Mouse (Mus musculus) midbrain, embryonic 14.5 days (tissue): ENCODE data around the gene Prkar1b. TPM values are rescaled to one million over a fixed set of nuclear protein-coding genes. Genes with fewer than 3 reads are reported as not detected.

Source experiments
- ATAC-seq: fragments of 200-750 bp; cut with Nextera tagmentation; 2 replicates; pipeline ENCODE4 v1.8.0; 2017; ENCODE audit warnings: moderate number of reproducible peaks, moderate library complexity; ENCODE audit not compliant: low FRiP score, low TSS enrichment
- DNase-seq: peaks from one replicate; pipeline ENCODE4 v3.0.0-alpha.2; 2015
- H3K27ac ChIP-seq: fragments of 300-500 bp; sonication (generic); replicated peaks from 2 replicates; pipeline ENCODE4 v1.5.1; 2014; ENCODE audit warnings: mild to moderate bottlenecking, low read depth, low read length, moderate library complexity
- H3K27me3 ChIP-seq: fragments of 300-500 bp; sonication (generic); 2 replicates; pipeline ENCODE4 v1.6.1; 2014; ENCODE audit warnings: low read length, control low read depth, mixed read lengths; ENCODE audit not compliant: control insufficient read depth, insufficient read depth
- H3K36me3 ChIP-seq: fragments of 300-500 bp; sonication (generic); 2 replicates; pipeline ENCODE4 v1.6.1; 2014; ENCODE audit warnings: low read length, control low read depth; ENCODE audit not compliant: control insufficient read depth, insufficient read depth
- H3K4me1 ChIP-seq: fragments of 300-500 bp; sonication (generic); 2 replicates; pipeline ENCODE4 v1.6.1; 2014; ENCODE audit warnings: mild to moderate bottlenecking, antibody characterized with exemption, low read length, control low read depth; ENCODE audit not compliant: control insufficient read depth, insufficient read depth
- H3K4me2 ChIP-seq: fragments of 300-500 bp; sonication (generic); 2 replicates; pipeline ENCODE4 v1.6.1; 2014; ENCODE audit warnings: mild to moderate bottlenecking, low read length, moderate library complexity
- H3K4me3 ChIP-seq: fragments of 300-500 bp; sonication (generic); replicated peaks from 2 replicates; pipeline ENCODE4 v1.5.1; 2014; ENCODE audit warnings: low read depth, low read length
- H3K9ac ChIP-seq: fragments of 300-500 bp; sonication (generic); replicated peaks from 2 replicates; pipeline ENCODE4 v1.6.1; 2014; ENCODE audit warnings: mild to moderate bottlenecking, low read length, moderate library complexity
- H3K9me3 ChIP-seq: fragments of 300-500 bp; sonication (generic); 2 replicates; pipeline ENCODE4 v1.6.1; 2016; ENCODE audit warnings: low read length, control low read depth, mixed read lengths; ENCODE audit not compliant: control insufficient read depth
- WGBS: fragments of 180-500 bp; shearing (Covaris S2); extraction: QIAGEN DNeasy Blood & Tissue Kit; methylation state at CpG from one replicate; pipeline ENCODE4 v1.1.7; 2014; 5-methylcytosine and 5-hydroxymethylcytosine counted together
- polyA plus RNA-seq: library from polyadenylated mRNA; unstranded; fragments of >200 nt; fragmentation: Nextera tagmentation; extraction: Ambion mirVana; gene quantifications from 2 replicates; pipeline ENCODE4 v1.2.1, GENCODE M21; 2014

Gene Prkar1b
- polyA plus RNA-seq, 1 experiment from 2014 or later: 169 TPM

- peaks cover 42% of the 10 kb centered on the region for H3K4me1 ChIP-seq
- WGBS: 1% methylated on average over 40 of the region's 40 CpGs
- H3K4me2 ChIP-seq: peak overlapping the region; percentile 94
- peaks cover 64% of the 10 kb centered on the region for H3K27me3 ChIP-seq
- H3K9me3 ChIP-seq: no peaks in the 10 kb centered on the region
- H3K4me3 ChIP-seq: peak overlapping the region; percentile 58
- H3K9ac ChIP-seq: peak overlapping the region; percentile 75
- DNase-seq: peak; percentile 41
- H3K27ac ChIP-seq: no peak overlapping the region
- no peak for ATAC-seq
- H3K36me3 ChIP-seq: no peaks in the 10 kb centered on the region
Measured at GRCm38 (mm10) chr5:138993371-138994107, 156.3 kb downstream of the Prkar1b start.

DNA sequence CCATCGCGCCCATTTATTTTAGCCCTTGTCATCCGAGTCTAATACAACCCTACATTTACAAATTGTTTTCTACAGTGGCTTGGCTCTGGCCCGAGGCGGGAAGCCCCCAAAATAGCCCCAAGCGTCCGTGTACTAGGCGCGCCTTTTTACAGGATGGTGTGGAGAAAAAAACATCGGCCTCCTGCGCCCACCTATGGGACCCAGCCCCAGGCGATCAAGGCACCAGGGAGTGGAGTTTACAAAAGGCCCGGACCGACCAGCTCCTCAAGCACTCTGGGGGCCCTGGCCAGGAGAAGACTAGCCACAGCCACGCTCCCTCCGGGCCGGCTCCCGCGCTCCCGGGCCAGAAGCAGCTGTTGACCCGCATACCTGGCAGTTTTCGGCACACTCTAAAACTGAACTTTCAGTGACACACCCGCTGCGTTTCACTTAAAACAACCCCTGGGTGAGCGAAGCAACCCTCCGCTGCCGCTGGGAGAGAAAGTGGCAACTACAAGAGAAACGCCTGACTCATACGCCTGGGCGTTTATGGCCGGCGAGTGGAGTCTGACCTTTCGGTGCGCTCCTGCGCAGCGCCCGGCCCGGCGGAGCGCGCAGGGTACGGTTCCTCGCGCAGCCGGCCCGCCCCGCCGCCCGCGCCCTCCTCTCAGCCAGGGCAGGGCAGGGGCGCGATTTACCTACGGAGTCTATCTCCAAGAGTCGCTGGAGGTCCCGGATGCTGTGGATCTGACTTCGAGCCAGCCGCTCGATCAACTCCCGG lies 157.0 kb downstream of the Prkar1b start:
- no peak overlapping the region for H3K27ac ChIP-seq
- H3K4me3 ChIP-seq: peak overlapping the region; percentile 58
- peaks cover 37% of the 10 kb centered on the region for H3K4me1 ChIP-seq
- peak overlapping the region; percentile 75; the same call in 1 of the 2 replicates for H3K9ac ChIP-seq
- H3K4me2 ChIP-seq: peak overlapping the region; percentile 94
- peaks cover 56% of the 10 kb centered on the region for H3K27me3 ChIP-seq
- 2% methylated on average over 59 of the region's 59 CpGs for WGBS
- peaks cover 4% of the 10 kb centered on the region; the same call in 1 of the 2 replicates for H3K36me3 ChIP-seq
- no peaks in the 10 kb centered on the region for H3K9me3 ChIP-seq
- DNase-seq: peak; percentile 48
- no peak for ATAC-seq

GRCm38 (mm10) chr5:138991734-138992133 lies 158.1 kb downstream of the Prkar1b start:
- Histone ChIP-seq H3K9me3 (no peaks in the 10 kb centered on the region), H3K27ac (no peak overlapping the region), H3K4me3 (no peak overlapping the region), H3K4me1 (peaks cover 29% of the 10 kb centered on the region), H3K27me3 (peaks cover 47% of the 10 kb centered on the region), H3K36me3 (peaks cover 10% of the 10 kb centered on the region; the same call in 1 of the 2 replicates), H3K9ac (no peak overlapping the region), H3K4me2 (no peak overlapping the region)
- DNase-seq: no peak
- ATAC-seq: no peak
- WGBS: 16% methylated on average over 4 of the region's 4 CpGs

DNA sequence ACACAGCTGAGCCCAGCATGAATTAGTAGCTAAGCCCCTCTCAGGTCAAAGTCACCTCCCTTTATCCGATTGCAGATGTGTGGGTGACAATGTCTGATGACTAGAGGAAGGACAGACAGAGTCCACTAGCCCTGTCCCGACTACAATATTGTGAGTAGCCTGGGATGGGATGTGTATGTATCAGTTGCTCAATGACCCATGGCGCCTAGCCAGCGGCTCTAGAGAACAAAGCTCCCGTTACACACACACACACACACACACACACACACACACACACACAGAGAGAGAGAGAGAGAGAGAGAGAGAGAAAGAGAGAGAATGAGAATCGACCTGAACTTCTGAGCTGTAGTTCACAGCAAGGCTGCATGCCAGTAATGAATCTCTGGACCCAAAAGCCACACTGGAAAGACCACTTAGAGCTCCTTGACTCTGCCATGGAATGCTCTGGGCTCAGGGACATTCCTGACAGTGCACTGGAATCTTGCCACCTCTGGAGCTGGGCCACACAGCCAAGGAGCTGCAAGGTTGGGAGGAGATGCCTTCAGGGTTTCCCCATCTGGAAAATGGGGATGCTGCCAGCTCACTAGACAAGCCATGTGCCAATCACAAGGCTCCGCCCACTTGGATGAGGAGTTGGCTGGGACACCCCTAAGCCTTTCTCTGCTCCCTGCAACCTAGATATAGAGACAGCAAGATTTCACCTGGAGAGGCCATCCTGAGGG lies 159.0 kb downstream of the Prkar1b start:
- DNase-seq: no peak
- WGBS: 62% methylated on average over 7 of the region's 7 CpGs

DNA sequence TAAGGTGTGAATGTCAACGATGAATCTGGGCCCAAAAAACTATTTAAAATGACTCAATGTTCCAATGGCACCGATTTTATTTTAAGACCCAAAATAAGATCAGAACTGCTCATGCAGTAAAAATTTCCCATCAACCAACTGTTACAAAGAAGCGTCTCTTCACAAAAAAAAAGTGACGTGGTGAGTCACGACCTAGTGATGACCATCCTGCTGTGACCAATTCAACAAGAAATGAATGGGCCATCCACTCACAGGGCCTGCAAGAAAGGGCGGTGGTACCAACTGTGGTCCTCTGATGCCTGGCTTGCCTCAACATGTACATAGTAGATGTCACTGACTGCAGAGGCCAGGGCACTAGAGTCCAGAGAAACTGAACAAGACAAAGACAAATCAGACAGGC lies 160.2 kb downstream of the Prkar1b start:
- ATAC-seq: no peak
- H3K4me2 ChIP-seq: no peak overlapping the region
- H3K4me3 ChIP-seq: no peak overlapping the region
- no peak overlapping the region for H3K9ac ChIP-seq
- H3K36me3 ChIP-seq: peaks cover 10% of the 10 kb centered on the region; the same call in 1 of the 2 replicates
- no peaks in the 10 kb centered on the region for H3K9me3 ChIP-seq
- peaks cover 27% of the 10 kb centered on the region for H3K4me1 ChIP-seq
- H3K27me3 ChIP-seq: peaks cover 38% of the 10 kb centered on the region
- no peak overlapping the region for H3K27ac ChIP-seq
- DNase-seq: no peak
- WGBS: 66% methylated on average over 6 of the region's 6 CpGs

More for the DNA sequence above, 159.0 kb downstream of the Prkar1b start:
- no peak overlapping the region for H3K4me3 ChIP-seq
- peaks cover 38% of the 10 kb centered on the region for H3K27me3 ChIP-seq
- no peak overlapping the region for H3K4me2 ChIP-seq
- H3K27ac ChIP-seq: no peak overlapping the region
- peaks cover 29% of the 10 kb centered on the region for H3K4me1 ChIP-seq
- H3K36me3 ChIP-seq: peaks cover 10% of the 10 kb centered on the region; the same call in 1 of the 2 replicates
- ATAC-seq: no peak
- no peak overlapping the region for H3K9ac ChIP-seq
- H3K9me3 ChIP-seq: no peaks in the 10 kb centered on the region

- H3K27ac ChIP-seq: no peak overlapping the region
- peaks cover 36% of the 10 kb centered on the region for H3K27me3 ChIP-seq
- H3K36me3 ChIP-seq: peaks cover 14% of the 10 kb centered on the region; the same call in 1 of the 2 replicates
- 42% methylated on average over 9 of the region's 9 CpGs for WGBS
- H3K9me3 ChIP-seq: no peaks in the 10 kb centered on the region
- ATAC-seq (no peak), DNase-seq (peak; percentile 74)
- no peak overlapping the region for H3K4me3 ChIP-seq
- H3K9ac ChIP-seq: 0 out of 2 replicates have a peak overlapping the region, but pooled peaks have one; percentile 9
- peaks cover 23% of the 10 kb centered on the region for H3K4me1 ChIP-seq
- no peak overlapping the region for H3K4me2 ChIP-seq
Measured at GRCm38 (mm10) chr5:138988764-138989163, 161.0 kb downstream of the Prkar1b start.

DNA sequence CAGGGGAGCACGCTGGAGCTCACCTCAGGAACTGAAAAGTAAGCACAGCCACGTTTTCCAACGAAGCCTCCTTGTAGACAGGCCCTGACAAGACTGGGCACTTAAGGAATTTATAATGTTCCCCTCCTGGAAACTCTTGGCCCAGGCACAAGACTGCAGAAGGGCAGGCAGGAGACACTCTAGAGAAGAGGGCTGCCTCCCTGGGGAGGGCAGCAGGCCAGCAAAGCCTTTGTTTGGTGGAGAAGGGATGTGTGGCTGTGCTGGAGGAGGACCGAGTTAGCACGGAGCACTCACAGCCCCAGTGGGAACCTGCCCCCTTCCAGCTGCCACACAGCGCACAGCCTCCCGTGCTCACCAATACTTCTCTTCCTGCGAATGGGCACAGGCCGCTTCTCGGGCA lies 161.8 kb downstream of the Prkar1b start:
- Histone ChIP-seq H3K27ac (no peak overlapping the region), H3K36me3 (peaks cover 16% of the 10 kb centered on the region; the same call in 1 of the 2 replicates)
- no peak for DNase-seq

DNA sequence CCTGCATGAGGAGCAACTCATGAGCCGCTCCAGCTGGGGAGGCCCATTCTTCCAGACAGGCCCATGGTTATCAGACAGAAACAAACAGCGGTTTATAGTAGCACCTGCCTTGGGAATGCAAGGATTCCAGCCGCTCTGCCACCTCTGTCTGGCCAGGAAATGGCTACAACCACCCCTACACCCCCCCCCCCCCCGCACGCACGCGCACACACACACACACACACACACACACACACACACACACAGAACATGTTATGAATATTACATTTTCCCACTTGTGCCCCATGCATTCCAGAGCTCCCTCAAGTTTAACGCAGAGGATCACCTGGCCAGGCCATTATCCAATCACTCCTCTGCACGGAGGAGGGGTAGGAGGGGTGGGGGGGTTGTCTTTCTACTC lies 167.9 kb downstream of the Prkar1b start:
- no peak for ATAC-seq
- no peak overlapping the region for H3K9ac ChIP-seq
- 91% methylated on average over 9 of the region's 9 CpGs for WGBS
- no peaks in the 10 kb centered on the region for H3K4me1 ChIP-seq
- H3K36me3 ChIP-seq: 0 out of 2 replicates have a peak, but pooled peaks cover 6% of the 10 kb centered on the region
- no peaks in the 10 kb centered on the region for H3K9me3 ChIP-seq
- DNase-seq: no peak
- H3K27ac ChIP-seq: no peak overlapping the region
- no peak overlapping the region for H3K4me2 ChIP-seq
- no peaks in the 10 kb centered on the region for H3K27me3 ChIP-seq
- no peak overlapping the region for H3K4me3 ChIP-seq

More for the DNA sequence above, 161.8 kb downstream of the Prkar1b start:
- H3K27me3 ChIP-seq: peaks cover 29% of the 10 kb centered on the region
- H3K9me3 ChIP-seq: no peaks in the 10 kb centered on the region
- 67% methylated on average over 10 of the region's 10 CpGs for WGBS
- no peak overlapping the region for H3K4me2 ChIP-seq
- no peak overlapping the region for H3K4me3 ChIP-seq
- H3K9ac ChIP-seq: no peak overlapping the region
- H3K4me1 ChIP-seq: peaks cover 15% of the 10 kb centered on the region
- no peak for ATAC-seq
